Mouse (Mus musculus): ENCODE measurements around the gene Arhgap15.

GRCm38 (mm10) chr2:43738562-43739112, 10.0 kb upstream of the Arhgap15 start:
- no peak for TF ChIP-seq CTCF (conservative IDR thresholded peaks at IDR 0.05; ENCODE audit: insufficient read depth, insufficient read length, low read depth, low read length)
- TF ChIP-seq POLR2A (IDR thresholded peaks at IDR 0.05; ENCODE audit: low read depth, low read length), result no peak

Data from kidney, adult 2 months (tissue).